Mouse (Mus musculus) spleen, postnatal 14 days (tissue): ENCODE results near the gene Gm49373.

Experiments used
- DNase-seq, 2 experiments: peaks; one replicate each; pipeline ENCODE4 v3.0.0; 2021 to 2022; ENCODE audit warnings: low spot score in 2 of 2

Gm49373 gene

GRCm38 (mm10) chr9:21073044-21073840, at the start of gene Gm49373, which contains the start of gene Fdx1l:
Gene Gm49373, minus strand, starts transcription at chr9:21073096.
Gene Fdx1l, minus strand, starts transcription at chr9:21073614.
- peak; percentile 65 to 79 for DNase-seq

GRCm38 (mm10) chr9:21121483-21121882, 48.6 kb upstream of the Gm49373 start:
- no peak for DNase-seq

- DNase-seq, result no peak
These were observed 44.2 kb upstream of the Gm49373 start for GRCm38 (mm10) chr9:21117073-21117472.

GRCm38 (mm10) chr9:21115105-21115504, 42.2 kb upstream of the Gm49373 start:
- DNase-seq, result no peak

- no peak for DNase-seq
These were observed 41.3 kb upstream of the Gm49373 start for GRCm38 (mm10) chr9:21114190-21114589.

- no peak for DNase-seq
These were observed 40.9 kb upstream of the Gm49373 start for GRCm38 (mm10) chr9:21113751-21114150.

- DNase-seq, result no peak
These were observed 34.8 kb upstream of the Gm49373 start for GRCm38 (mm10) chr9:21107607-21108237.

GRCm38 (mm10) chr9:21105760-21106564, 33.1 kb upstream of the Gm49373 start:
- DNase-seq, result no peak

GRCm38 (mm10) chr9:21104814-21105213, 31.9 kb upstream of the Gm49373 start:
- DNase-seq, result no peak

- DNase-seq, result no peak
These were observed 29.2 kb upstream of the Gm49373 start for GRCm38 (mm10) chr9:21102076-21102475.

GRCm38 (mm10) chr9:21100447-21101161, 27.7 kb upstream of the Gm49373 start:
- DNase-seq, result no peak

GRCm38 (mm10) chr9:21097793-21098192, 24.9 kb upstream of the Gm49373 start:
- DNase-seq, result no peak

GRCm38 (mm10) chr9:21095958-21096357, 23.1 kb upstream of the Gm49373 start:
- no peak for DNase-seq

- no peak for DNase-seq
These were observed 20.5 kb upstream of the Gm49373 start for GRCm38 (mm10) chr9:21093423-21093822.

- DNase-seq, result peak; percentile 95
These were observed 18.9 kb upstream of the Gm49373 start, which contains the start of the genes Gm38431 and Raver1 for GRCm38 (mm10) chr9:21091707-21092320. Gene Gm38431, minus strand, starts transcription at chr9:21091997. Gene Raver1, minus strand, starts transcription at chr9:21092008.

- DNase-seq, result no peak
These were observed 18.2 kb upstream of the Gm49373 start for GRCm38 (mm10) chr9:21090972-21091706.

GRCm38 (mm10) chr9:21090537-21090936, 17.6 kb upstream of the Gm49373 start:
- DNase-seq, result no peak

GRCm38 (mm10) chr9:21083324-21083723, 10.4 kb upstream of the Gm49373 start:
- no peak for DNase-seq

- no peak for DNase-seq
These were observed 8.2 kb upstream of the Gm49373 start for GRCm38 (mm10) chr9:21081127-21081526.

- no peak for DNase-seq
These were observed 2.7 kb upstream of the Gm49373 start for GRCm38 (mm10) chr9:21075625-21076024.
